Mouse (Mus musculus): Measurements from ENCODE around the gene Rps8.
"Not testable (repeated sequence)": the region's sequence is repeated elsewhere in the genome, so short reads cannot be mapped to it uniquely, and the experiment has no call there.

The Rps8 gene

DNA sequence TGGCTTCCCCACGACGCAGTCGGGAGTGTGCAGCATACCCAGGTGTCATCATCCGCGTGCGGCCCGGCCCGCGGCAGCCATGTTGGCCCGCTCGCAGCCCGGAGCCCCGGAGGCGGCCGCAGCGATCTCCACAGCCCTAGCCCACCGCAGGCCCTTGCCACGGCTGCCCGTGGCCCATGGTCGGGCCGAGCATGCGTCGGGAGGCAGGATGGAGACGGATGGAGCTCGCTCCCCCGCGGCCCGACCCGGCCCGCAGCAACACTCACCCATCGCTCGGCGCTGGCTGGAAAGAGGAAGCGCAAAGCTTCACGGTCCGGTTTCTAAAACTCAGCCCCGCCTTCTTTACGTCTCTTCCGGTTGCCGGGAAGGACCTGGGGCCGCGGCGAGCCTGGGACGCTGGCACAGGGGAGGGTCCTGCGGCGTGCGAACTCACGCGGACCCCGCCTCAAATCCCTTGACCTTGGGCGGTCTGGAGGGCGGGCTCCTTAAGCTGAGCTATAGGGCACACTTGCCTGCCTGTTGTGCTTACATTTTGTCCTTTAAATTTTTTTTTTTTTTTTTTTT is at the start of gene Rps8:
Gene Rps8, minus strand, starts transcription at position 452 of the 564 bp plus-strand sequence.
- DNase-seq (ENCODE audit: low read depth, low spot score) = peak; percentile 78

DNA sequence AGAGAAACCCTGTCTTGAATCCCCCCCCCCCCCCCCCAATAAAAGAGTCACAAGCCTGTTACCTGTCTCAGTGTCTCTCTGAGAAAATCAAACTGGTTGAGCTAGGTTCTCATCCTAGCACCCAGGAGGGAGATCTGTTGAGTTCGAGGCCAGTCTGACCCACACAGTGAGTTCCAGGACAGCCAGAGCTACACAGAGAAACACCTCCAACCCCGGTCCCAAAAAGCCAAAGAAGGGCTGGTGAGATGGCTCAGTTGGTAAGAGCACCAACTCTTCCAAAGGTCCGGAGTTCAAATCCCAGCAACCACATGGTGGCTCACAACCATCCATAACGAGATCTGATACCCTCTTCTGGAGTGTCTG is 46.9 kb upstream of the Rps8 start:
- DNase-seq (ENCODE audit: low read depth, low spot score) = no peak

GRCm38 (mm10) chr4:117202046-117202991 is 46.3 kb upstream of the Rps8 start:
- DNase-seq (ENCODE audit: low read depth, low spot score) = no peak

- no peak for DNase-seq (ENCODE audit: low read depth, low spot score)
Observed at GRCm38 (mm10) chr4:117191804-117192203, 35.8 kb upstream of the Rps8 start.

DNA sequence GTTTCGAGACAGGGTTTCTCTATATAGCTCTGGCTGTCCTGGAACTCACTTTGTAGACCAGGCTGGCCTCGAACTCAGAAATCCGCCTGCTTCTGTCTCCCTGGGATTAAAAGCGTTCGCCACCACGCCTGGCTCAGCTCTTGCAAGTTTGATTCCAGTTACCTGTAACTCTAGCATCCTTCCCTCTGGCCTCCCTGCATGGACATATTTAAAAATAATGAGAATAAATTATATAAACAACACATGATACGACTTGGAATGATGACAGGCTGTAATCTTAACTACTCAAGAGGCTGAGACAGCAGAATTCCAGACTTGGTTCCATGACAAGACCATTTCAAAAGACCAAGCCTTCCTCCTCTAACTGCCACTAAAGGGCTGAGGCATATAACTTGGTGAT is 34.6 kb upstream of the Rps8 start:
- no peak for DNase-seq (ENCODE audit: low read depth, low spot score)

GRCm38 (mm10) chr4:117189856-117190543 is 34.0 kb upstream of the Rps8 start:
- DNase-seq (ENCODE audit: low read depth, low spot score) = no peak

DNA sequence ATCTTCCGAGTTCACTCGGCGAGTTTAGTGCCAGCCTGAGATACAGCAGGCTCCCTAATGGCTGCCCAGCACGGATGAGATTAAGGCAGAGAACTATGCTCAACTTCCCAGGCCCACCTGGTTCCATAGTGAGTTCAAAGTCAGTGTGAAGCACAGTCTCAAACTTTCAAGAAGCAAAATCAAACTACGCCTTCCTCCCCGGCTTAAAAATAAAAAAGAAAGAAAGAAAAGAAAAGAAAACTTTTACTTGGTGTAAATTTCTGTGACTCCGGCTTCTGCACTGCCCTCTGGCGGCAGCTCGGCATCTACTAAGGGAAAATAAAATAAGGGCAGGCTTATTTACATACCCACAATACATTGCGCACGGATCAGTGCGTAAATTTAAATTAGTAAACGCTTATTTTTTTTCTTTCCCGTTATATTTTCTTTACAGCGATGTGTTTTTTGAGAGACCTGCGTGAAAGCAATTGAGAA is 33.4 kb upstream of the Rps8 start:
- peak; percentile 73 for DNase-seq (ENCODE audit: low read depth, low spot score)

GRCm38 (mm10) chr4:117188969-117189368 is 32.9 kb upstream of the Rps8 start:
- no peak for DNase-seq (ENCODE audit: low read depth, low spot score)

DNA sequence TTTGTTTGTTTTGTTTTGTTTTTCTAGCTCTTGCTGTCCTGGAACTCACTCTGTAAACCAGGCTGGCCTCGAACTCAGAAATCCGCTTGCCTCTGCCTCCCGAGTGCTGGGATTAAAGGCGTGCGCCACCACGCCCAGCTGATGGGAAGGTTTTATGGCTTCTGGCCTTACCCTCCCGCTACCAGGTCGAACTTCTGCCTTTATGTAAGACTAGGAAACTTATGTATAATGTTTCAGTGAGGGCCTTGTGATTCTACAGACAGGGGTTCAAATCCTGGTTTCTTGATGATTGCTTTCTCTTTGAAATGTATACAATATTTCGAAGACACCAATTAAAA is 26.7 kb upstream of the Rps8 start:
- DNase-seq (ENCODE audit: low read depth, low spot score) = not testable (repeated sequence)

DNA sequence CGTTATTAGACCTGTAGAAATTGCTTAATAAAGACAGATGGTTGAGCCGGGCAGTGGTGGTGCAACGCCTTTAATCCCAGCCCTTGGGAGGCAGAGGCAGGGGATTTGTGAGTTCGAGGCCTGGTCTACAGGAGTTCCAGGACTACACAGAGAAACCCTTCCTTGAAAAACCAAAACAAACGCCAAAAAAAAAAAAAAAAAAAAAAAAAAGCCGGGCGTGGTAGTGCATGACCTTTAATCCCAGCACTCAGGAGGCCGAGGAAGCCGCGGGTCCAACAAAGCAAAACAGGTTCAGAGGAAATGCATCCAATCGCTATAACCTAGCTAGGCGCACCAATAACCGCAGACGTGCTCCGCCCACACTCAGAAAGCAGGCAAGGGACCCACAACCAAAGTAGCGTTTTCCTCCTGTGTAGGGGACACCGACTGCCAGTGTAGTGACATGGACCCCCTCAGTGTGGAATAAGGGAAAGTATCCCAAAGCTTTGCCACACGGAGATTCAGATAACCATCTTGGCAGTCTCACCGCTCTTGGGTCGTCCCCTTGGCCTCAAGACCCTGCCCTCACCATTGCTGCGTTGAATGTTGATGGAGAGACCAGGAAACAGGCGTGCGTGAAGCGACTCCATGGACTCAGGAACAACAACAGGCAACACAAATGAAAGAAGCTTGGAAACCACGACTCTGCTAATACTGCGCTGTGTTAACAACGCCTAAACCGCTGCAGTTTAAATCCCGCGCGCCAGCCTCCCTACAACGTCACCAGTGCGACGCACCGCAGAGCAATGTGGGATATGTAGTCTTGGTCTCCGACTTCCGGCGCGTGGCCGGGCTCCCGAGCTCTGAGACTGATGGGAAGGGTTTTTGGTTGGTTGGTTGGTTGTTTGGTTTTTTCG is 26.1 kb upstream of the Rps8 start, which contains the start of gene Kif2c:
Gene Kif2c, minus strand, starts transcription at position 777 of the 896 bp plus-strand sequence.
- DNase-seq (ENCODE audit: low read depth, low spot score) = peak; percentile 84

DNA sequence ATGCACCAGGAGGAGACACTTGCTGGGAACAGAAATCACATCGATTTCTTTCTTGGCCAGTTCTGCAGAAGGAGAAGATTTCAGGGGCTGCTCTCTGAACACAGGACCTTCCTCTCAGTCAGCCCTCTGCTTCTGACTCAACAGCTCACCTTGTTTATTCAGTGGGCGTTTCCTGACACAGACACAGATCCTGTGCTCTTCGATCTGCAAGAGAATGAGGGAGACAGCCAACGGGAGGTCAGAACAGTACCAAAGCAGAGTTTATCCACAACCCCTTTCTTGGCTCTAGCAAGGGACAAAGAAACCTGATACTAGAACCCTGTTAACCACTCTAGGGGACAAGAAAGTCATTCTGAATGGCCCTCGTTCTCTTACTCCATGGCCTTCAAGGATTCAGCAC is 13.9 kb upstream of the Rps8 start:
- DNase-seq (ENCODE audit: low read depth, low spot score) = no peak

- DNase-seq (ENCODE audit: low read depth, low spot score) = no peak
Observed at GRCm38 (mm10) chr4:117161183-117161582, 5.1 kb upstream of the Rps8 start.

GRCm38 (mm10) chr4:117159666-117160065 is 3.6 kb upstream of the Rps8 start:
- no peak for DNase-seq (ENCODE audit: low read depth, low spot score)

DNA sequence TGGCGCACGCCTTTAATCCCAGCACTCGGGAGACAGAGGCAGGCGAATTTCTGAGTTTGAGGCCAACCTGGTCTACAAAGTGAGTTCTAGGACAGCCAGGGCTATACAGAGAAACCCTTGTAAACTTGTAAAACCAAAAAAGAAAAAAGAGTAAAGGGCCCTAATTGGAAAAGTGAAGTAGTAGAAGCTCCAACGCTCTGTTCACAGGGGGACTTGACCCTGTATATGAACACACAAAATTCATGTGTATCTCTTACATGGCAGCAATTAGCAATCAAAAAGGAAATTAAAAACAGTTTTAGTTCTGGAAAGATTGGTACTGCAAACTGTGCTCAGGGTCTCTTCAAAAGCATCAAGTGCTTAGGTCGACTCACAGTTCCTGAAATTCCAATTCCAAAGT is 329 bp upstream of the Rps8 start:
- DNase-seq (ENCODE audit: low read depth, low spot score) = no peak

GRCm38 (mm10) chr4:117155020-117155791 is 837 bp downstream of the Rps8 start:
- DNase-seq (ENCODE audit: low read depth, low spot score) = no peak

DNA sequence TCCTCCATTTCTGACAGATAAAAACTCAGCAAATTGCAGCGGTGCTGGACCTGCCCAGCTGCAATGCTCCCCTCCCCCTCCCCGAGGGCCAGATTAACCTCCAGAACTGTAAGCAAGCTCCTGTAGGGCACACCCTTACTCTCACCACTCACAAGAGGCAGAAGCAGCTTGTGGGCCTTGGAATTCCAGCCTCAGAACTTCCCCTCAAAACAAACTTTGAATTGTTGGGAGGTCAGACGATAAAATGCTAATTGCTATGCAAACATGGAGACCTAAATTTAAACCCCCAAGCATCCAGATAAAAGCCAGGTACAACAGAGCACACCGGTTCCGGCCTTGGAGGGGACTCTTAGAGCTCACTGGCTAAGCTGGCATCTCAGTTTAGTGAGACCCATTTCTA is 3.3 kb downstream of the Rps8 start:
- DNase-seq (ENCODE audit: low read depth, low spot score) = no peak

DNA sequence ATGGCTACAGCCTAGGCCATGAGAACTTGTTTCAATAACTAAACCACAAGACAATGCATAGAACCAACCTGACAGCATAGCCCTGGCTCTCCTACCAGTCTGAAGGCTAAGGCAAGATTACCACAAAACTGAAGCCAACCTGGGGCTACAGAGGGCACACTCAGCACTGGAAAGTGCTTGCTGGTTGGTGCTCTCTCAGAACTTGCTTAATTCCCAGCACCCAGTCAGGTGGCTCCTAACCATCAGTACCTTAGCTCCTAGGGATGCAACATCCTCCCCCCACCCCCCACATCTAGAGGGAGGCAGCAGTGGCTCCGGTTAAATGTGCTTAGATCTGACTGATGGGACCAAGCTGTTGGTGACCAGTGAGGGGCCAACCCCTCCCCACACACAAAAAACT is 4.6 kb downstream of the Rps8 start:
- no peak for DNase-seq (ENCODE audit: low read depth, low spot score)

DNA sequence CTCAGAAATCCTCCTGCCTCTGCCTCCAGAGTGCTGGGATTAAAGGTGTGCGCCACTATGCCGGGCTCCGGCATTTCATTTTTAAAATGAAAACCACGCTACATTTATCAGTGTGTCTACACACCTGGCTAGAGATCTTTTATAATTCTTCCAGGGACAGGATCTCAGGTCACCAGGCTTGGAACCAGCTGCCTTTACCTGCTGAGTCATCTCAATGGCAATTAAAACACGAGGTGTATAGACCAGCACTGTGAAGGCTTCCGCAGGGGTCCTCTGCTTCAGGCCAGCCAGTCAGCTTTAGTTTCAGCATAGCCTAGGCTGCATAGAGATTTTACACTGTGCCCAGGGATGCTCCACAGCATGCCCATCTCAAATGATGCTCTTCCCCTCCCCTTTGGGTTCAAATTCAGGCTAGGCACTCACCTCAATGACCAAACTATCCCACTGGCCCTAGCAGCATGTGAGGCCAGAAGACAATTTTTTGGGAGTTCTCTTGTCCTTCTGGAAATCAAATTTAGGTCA is 5.8 kb downstream of the Rps8 start:
- no peak for DNase-seq (ENCODE audit: low read depth, low spot score)

DNA sequence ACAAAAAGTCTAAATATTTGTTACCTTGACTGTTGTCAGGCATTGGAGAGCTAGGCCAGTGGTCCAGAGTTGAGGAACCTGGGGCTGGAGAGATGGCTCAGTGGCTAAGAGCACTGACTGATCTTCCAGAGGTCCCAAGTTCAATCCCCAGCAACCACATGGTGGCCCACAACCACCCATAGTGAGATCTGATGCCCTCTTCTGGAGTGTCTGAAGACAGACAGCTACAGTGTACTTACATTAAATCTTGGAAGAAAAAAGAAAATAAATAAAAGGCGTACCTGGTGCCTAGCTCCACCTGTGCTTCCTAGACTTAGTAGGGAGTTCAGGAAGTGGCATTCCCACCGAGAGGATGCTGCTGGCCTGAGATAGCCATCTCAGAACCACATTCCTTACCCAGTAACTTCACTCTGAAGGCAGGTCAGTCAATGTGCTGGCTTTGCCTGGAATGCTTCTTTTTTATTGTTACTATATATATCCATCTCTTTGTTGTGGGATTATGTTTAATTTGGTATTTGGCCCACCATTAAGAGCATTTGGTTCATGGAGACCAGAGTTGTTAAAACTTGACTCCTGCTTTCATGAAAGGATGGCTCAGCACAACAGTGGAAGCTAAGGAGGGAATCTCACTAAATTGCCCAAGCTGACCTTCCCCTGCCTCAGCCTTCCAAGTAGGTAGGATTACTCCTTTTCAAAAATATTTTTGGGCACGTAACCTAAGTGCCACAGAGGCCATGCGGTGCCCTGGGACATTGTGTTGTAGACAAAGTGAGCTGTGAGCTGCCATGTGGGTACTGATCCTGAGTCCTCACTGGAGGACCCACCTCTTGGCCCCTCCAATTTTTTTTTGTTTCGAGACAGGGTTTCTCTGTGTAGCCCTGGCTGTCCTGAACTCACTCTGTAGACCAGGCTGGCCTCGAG is 6.5 kb downstream of the Rps8 start:
- DNase-seq (ENCODE audit: low read depth, low spot score) = no peak

Data from retina, postnatal 7 days (tissue).